Mouse (Mus musculus): ENCODE results near the gene Gm11007. TPM values are rescaled to one million over a fixed set of nuclear protein-coding genes. Genes with fewer than 3 reads are reported as not detected.
"Not testable (repeated sequence)": the region's sequence is repeated elsewhere in the genome, so short reads cannot be mapped to it uniquely, and the experiment has no call there.

Gm11007 gene
- not detected for total RNA-seq (2021)
- long read RNA-seq, experiment 1, result 0 reads
- long read RNA-seq, experiment 2, partial matches to known transcripts, result 0 of 12 reads
- long read RNA-seq, experiment 2, other reads (novel, unspliced or antisense), result 12 of 12 reads

- DNase-seq (ENCODE audit: low spot score in 2 of 2); H3K4me3 ChIP-seq; H3K27ac ChIP-seq: not testable (repeated sequence)
Measured at GRCm38 (mm10) chr2:175643678-175644077, at the start of gene Gm11007. Gm11007 (plus strand) TSS chr2:175643978.

Other genes starting within 250 kb of the Gm11007 start
- 10 to 100 TPM; 12.4 to 18.0 TPM for gene Gm4724, start 208.2 kb upstream of the Gm11007 start, total RNA-seq (2021)
- gene Zfp965, start 174.0 kb upstream of the Gm11007 start, total RNA-seq (2021), result 1 to 10 TPM; 4.8 to 5.0 TPM
- not detected for gene Zfp969, start 59.7 kb downstream of the Gm11007 start, total RNA-seq (2021)
- gene Gm2007, start 97.6 kb downstream of the Gm11007 start, total RNA-seq (2021), result not detected
- 10 to 100 TPM; 13.4 to 16.8 TPM for gene Gm14288, start 157.1 kb downstream of the Gm11007 start, total RNA-seq (2021)
- gene Gm6710, start 225.2 kb downstream of the Gm11007 start, total RNA-seq (2021), result 10 to 100 TPM; 43.4 to 47.6 TPM